Mouse (Mus musculus) megakaryocyte, embryonic 14.5 days (primary cell): ENCODE results near the gene Cd300lf. TPM values are rescaled to one million over a fixed set of nuclear protein-coding genes. Genes with fewer than 3 reads are reported as not detected.

Source experiments
- H3K27me3 ChIP-seq: replicated peaks from 2 replicates; pipeline ENCODE3; 2012; ENCODE audit warnings: inconsistent platforms
- H3K36me3 ChIP-seq: replicated peaks from 2 replicates; pipeline ENCODE3; 2012; ENCODE audit warnings: low read length, inconsistent platforms, mixed read lengths
- H3K4me1 ChIP-seq: 2 replicates; pipeline ENCODE4 v1.6.1; 2012; ENCODE audit warnings: inconsistent platforms
- H3K4me3 ChIP-seq: replicated peaks from 2 replicates; pipeline ENCODE3; 2012; ENCODE audit warnings: moderate library complexity, mild to moderate bottlenecking, inconsistent platforms
- H3K9me3 ChIP-seq: 2 replicates; pipeline ENCODE4 v1.6.1; 2012; ENCODE audit warnings: inconsistent platforms
- FLI1 ChIP-seq: IDR thresholded peaks from 2 replicates; pipeline ENCODE4 v1.6.1; 2012; ENCODE audit warnings: low read length, inconsistent platforms, mixed read lengths
- GATA1 ChIP-seq: IDR thresholded peaks from 3 replicates; pipeline ENCODE4 v1.6.1; 2012; ENCODE audit warnings: mixed read lengths, low read length, inconsistent platforms, borderline replicate concordance
- polyA plus RNA-seq: library from polyadenylated mRNA; stranded (reverse); fragments of >175 nt; gene quantifications from 2 replicates; pipeline ENCODE4 v1.2.3, GENCODE M21; 2012; ENCODE audit warnings: low replicate concordance; ENCODE audit not compliant: insufficient read depth

Cd300lf gene
- polyA plus RNA-seq, 1 experiment: 3.4 TPM

- no peaks in the 10 kb centered on the region for H3K9me3 ChIP-seq
- peaks cover 85% of the 10 kb centered on the region for H3K4me1 ChIP-seq
- H3K27me3 ChIP-seq: no peaks in the 10 kb centered on the region
- peaks cover 55% of the 10 kb centered on the region for H3K36me3 ChIP-seq
- TF ChIP-seq FLI1 (no peak), GATA1 (no peak)
- peak overlapping the region; percentile 19 for H3K4me3 ChIP-seq
Observed at GRCm38 (mm10) chr11:115160883-115161577, 27.2 kb upstream of the Cd300lf start.

GRCm38 (mm10) chr11:115160016-115160797 is 26.4 kb upstream of the Cd300lf start:
- Histone ChIP-seq H3K4me3 (no peak overlapping the region), H3K27me3 (no peaks in the 10 kb centered on the region), H3K9me3 (no peaks in the 10 kb centered on the region), H3K36me3 (peaks cover 51% of the 10 kb centered on the region), H3K4me1 (peaks cover 85% of the 10 kb centered on the region)
- TF ChIP-seq FLI1: no peak
- TF ChIP-seq GATA1: no peak

- TF ChIP-seq FLI1: no peak
- no peak for TF ChIP-seq GATA1
- no peaks in the 10 kb centered on the region for H3K27me3 ChIP-seq
- no peaks in the 10 kb centered on the region for H3K9me3 ChIP-seq
- H3K4me1 ChIP-seq: peaks cover 97% of the 10 kb centered on the region
- H3K36me3 ChIP-seq: peaks cover 51% of the 10 kb centered on the region
- peak overlapping the region; percentile 87 for H3K4me3 ChIP-seq
Observed at GRCm38 (mm10) chr11:115157933-115158719, 24.3 kb upstream of the Cd300lf start.

GRCm38 (mm10) chr11:115155053-115155634 is 21.4 kb upstream of the Cd300lf start:
- peaks cover 83% of the 10 kb centered on the region for H3K4me1 ChIP-seq
- H3K4me3 ChIP-seq: peak overlapping the region; percentile 95
- peaks cover 38% of the 10 kb centered on the region for H3K36me3 ChIP-seq
- H3K9me3 ChIP-seq: no peaks in the 10 kb centered on the region
- peaks cover 20% of the 10 kb centered on the region for H3K27me3 ChIP-seq
- TF ChIP-seq FLI1: no peak

GRCm38 (mm10) chr11:115153699-115154292 is 20.0 kb upstream of the Cd300lf start:
- Histone ChIP-seq H3K9me3 (peaks cover 10% of the 10 kb centered on the region), H3K27me3 (peaks cover 24% of the 10 kb centered on the region), H3K36me3 (peaks cover 24% of the 10 kb centered on the region), H3K4me3 (peak overlapping the region; percentile 95), H3K4me1 (peaks cover 69% of the 10 kb centered on the region)
- TF ChIP-seq GATA1 (no peak), FLI1 (no peak)

- TF ChIP-seq GATA1 (no peak), FLI1 (no peak)
- H3K27me3 ChIP-seq: peaks cover 27% of the 10 kb centered on the region
- peak overlapping the region; percentile 95 for H3K4me3 ChIP-seq
- H3K36me3 ChIP-seq: peaks cover 20% of the 10 kb centered on the region
- peaks cover 10% of the 10 kb centered on the region for H3K9me3 ChIP-seq
- H3K4me1 ChIP-seq: peaks cover 63% of the 10 kb centered on the region
Observed at GRCm38 (mm10) chr11:115153088-115153487, 19.3 kb upstream of the Cd300lf start.

GRCm38 (mm10) chr11:115151755-115152429 is 18.1 kb upstream of the Cd300lf start:
- TF ChIP-seq FLI1: no peak
- no peak for TF ChIP-seq GATA1
- peaks cover 54% of the 10 kb centered on the region for H3K4me1 ChIP-seq
- H3K9me3 ChIP-seq: peaks cover 10% of the 10 kb centered on the region
- no peak overlapping the region for H3K4me3 ChIP-seq
- peaks cover 37% of the 10 kb centered on the region for H3K27me3 ChIP-seq
- H3K36me3 ChIP-seq: peaks cover 10% of the 10 kb centered on the region

- peaks cover 10% of the 10 kb centered on the region for H3K9me3 ChIP-seq
- H3K27me3 ChIP-seq: peaks cover 41% of the 10 kb centered on the region
- peaks cover 1% of the 10 kb centered on the region for H3K36me3 ChIP-seq
- H3K4me1 ChIP-seq: peaks cover 43% of the 10 kb centered on the region
- no peak overlapping the region for H3K4me3 ChIP-seq
- no peak for TF ChIP-seq FLI1
- TF ChIP-seq GATA1: no peak
Observed at GRCm38 (mm10) chr11:115150741-115151254, 17.0 kb upstream of the Cd300lf start.

GRCm38 (mm10) chr11:115147813-115148212 is 14.0 kb upstream of the Cd300lf start:
- Histone ChIP-seq H3K4me3 (no peak overlapping the region), H3K4me1 (peaks cover 13% of the 10 kb centered on the region; the same call in 1 of the 2 replicates), H3K27me3 (peaks cover 59% of the 10 kb centered on the region), H3K36me3 (no peaks in the 10 kb centered on the region), H3K9me3 (peaks cover 10% of the 10 kb centered on the region)
- no peak for TF ChIP-seq GATA1
